Mouse (Mus musculus): Measurements from ENCODE around the gene Col15a1.

DNA sequence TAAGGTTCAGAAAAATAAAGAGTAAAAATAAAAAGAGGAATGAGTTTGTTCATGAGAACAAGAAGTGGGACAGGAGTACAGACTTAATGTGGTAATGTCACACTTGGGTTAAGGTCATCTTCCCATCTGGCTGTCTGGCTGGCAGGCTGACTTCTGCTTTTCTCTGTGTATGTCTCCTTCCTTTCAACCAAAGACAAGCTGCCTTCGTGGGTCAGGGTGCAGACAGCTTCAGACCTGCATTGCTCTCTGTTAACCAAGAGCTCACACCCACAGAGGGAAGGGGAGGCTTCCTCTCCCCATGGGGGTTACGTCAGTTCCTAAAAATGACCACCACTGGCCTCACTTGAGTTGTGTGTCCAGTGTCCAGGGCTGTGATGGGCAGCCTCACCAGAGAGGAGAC, 107.5 kb downstream of the Col15a1 start:
- TF ChIP-seq POLR2A (IDR thresholded peaks at IDR 0.05; ENCODE audit: insufficient read length, low read depth) = no peak
- no peak for TF ChIP-seq MYOG (IDR thresholded peaks at IDR 0.05; ENCODE audit: control insufficient read depth in 1 of 3, insufficient read depth in 1 of 3, insufficient read length in 2 of 3, low read depth in 2 of 3)
- TF ChIP-seq TCF12 (IDR thresholded peaks at IDR 0.05; ENCODE audit: insufficient read depth, poor library complexity, severe bottlenecking) = no peak
- TF ChIP-seq USF1 (IDR thresholded peaks at IDR 0.05; ENCODE audit: low read depth) = no peak
- TF ChIP-seq CEBPB (IDR thresholded peaks at IDR 0.05; ENCODE audit: insufficient read depth, poor library complexity, severe bottlenecking) = no peak
- no peak for TF ChIP-seq MYOD1 (IDR thresholded peaks at IDR 0.05; ENCODE audit: control insufficient read depth in 1 of 3, insufficient read length in 2 of 3, low read depth in 2 of 3)
- no peak for TF ChIP-seq POLR2AphosphoS2 (IDR thresholded peaks at IDR 0.05; ENCODE audit: insufficient read length, low read depth)
- no peak for TF ChIP-seq E2F4 (IDR thresholded peaks at IDR 0.05; ENCODE audit: insufficient read depth)

Data from myocyte (in vitro differentiated cells).